Mouse (Mus musculus) cerebellum, postnatal 36 days (tissue): ENCODE measurements around the gene Fnip2.
A peak's percentile ranks its signal among the peaks of the same experiment; 100 is the strongest.

Experiments
- DNase-seq, 2 experiments: peaks; one replicate each; pipeline ENCODE4 v3.0.0; 2021 to 2022; ENCODE audit warnings: mixed read lengths in 2 of 2

The Fnip2 gene

GRCm38 (mm10) chr3:79564875-79565606 is 2.6 kb downstream of the Fnip2 start:
- DNase-seq, result no peak

GRCm38 (mm10) chr3:79563511-79563910 is 4.1 kb downstream of the Fnip2 start:
- no peak for DNase-seq

GRCm38 (mm10) chr3:79561784-79562715 is 5.5 kb downstream of the Fnip2 start:
- no peak for DNase-seq

GRCm38 (mm10) chr3:79560555-79560954 is 7.0 kb downstream of the Fnip2 start:
- no peak for DNase-seq

GRCm38 (mm10) chr3:79559773-79560045 is 7.9 kb downstream of the Fnip2 start:
- DNase-seq, result no peak

GRCm38 (mm10) chr3:79559021-79559772 is 8.4 kb downstream of the Fnip2 start:
- no peak for DNase-seq

GRCm38 (mm10) chr3:79555061-79555460 is 12.5 kb downstream of the Fnip2 start:
- DNase-seq, result no peak

- no peak for DNase-seq
Observed at GRCm38 (mm10) chr3:79553779-79554178, 13.8 kb downstream of the Fnip2 start.

GRCm38 (mm10) chr3:79551826-79552552 is 15.6 kb downstream of the Fnip2 start:
- no peak for DNase-seq

- DNase-seq, result peak; percentile 60 to 67
Observed at GRCm38 (mm10) chr3:79549751-79550393, 17.7 kb downstream of the Fnip2 start.

GRCm38 (mm10) chr3:79548681-79549437 is 18.7 kb downstream of the Fnip2 start:
- DNase-seq, result no peak

- DNase-seq, result peak; percentile 66 to 68
Observed at GRCm38 (mm10) chr3:79542585-79542984, 25.0 kb downstream of the Fnip2 start.

GRCm38 (mm10) chr3:79539656-79540055 is 27.9 kb downstream of the Fnip2 start:
- no peak for DNase-seq

GRCm38 (mm10) chr3:79539124-79539523 is 28.5 kb downstream of the Fnip2 start:
- DNase-seq, result no peak

- DNase-seq, result no peak
Observed at GRCm38 (mm10) chr3:79538342-79538741, 29.3 kb downstream of the Fnip2 start.

- DNase-seq, result no peak
Observed at GRCm38 (mm10) chr3:79537626-79538203, 29.9 kb downstream of the Fnip2 start.

GRCm38 (mm10) chr3:79537023-79537422 is 30.6 kb downstream of the Fnip2 start:
- no peak for DNase-seq

- no peak for DNase-seq
Observed at GRCm38 (mm10) chr3:79531581-79532271, 35.9 kb downstream of the Fnip2 start.

GRCm38 (mm10) chr3:79529499-79530096 is 38.0 kb downstream of the Fnip2 start:
- no peak for DNase-seq

- DNase-seq, result no peak
Observed at GRCm38 (mm10) chr3:79528451-79528850, 39.1 kb downstream of the Fnip2 start.
